Mouse (Mus musculus) layer of hippocampus, postnatal 10 days (tissue): ENCODE data around the gene Sema4d. TPM values are rescaled to one million over a fixed set of nuclear protein-coding genes. Genes with fewer than 3 reads are reported as not detected.
A peak's percentile ranks its signal among the peaks of the same experiment; 100 is the strongest.

Experiments
- DNase-seq, 2 experiments: peaks; one replicate each; pipeline ENCODE4 v3.0.0; 2021; ENCODE audit warnings: low spot score in 2 of 2
- total RNA-seq, 2 experiments: library from RNA; stranded (reverse); gene quantifications; 2 replicates each; pipeline ENCODE4 v1.2.3; 2021

Gene Sema4d
- total RNA-seq, 2 experiments from 2014 or later, result 85.2 to 96.2 TPM

DNA sequence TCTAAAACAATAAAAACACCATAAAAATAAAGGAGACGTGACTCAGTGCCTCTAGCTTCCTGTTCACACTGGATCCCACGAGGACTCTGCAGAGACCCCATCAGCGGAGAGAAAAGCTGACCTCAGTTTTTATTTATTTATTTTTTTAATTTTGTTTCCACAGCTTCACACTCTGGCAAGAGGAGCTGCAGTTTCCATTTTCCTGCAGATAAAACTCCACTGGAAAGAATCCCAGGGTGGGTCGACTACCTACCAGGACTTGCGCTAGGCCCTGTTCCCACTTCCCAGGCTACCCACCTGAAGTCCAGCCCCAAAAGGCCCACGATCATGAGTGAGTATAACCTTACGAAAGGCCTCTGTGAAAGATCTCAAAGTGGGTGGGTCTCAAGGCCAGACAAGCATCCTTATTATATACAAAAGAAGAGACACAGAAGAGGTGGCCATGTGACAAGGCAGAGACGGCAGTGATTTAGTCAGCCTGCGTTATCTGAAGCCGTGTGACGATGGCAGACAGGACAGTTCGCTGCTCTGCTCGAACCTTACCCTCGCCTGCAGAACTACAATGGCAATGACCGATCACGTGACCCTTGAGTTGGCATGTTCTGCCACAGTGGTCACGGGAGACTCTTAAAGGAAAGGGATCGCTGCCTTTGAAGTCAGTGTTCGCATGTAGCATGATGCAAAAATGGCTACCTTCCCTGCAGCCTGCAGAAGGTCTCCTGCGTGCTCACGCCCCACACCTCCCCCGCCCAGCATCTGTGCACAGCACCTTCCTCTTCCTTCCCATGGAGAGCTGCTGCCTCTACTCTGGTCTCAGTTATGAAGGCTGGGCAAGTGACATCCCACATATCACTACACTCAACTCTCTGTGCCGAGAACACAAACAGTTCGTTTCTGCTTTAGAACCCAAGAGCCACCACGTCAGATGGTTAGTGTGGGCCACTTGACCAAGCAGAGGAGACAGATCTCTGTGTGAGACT, 14.3 kb downstream of the Sema4d start:
- DNase-seq, result no peak

DNA sequence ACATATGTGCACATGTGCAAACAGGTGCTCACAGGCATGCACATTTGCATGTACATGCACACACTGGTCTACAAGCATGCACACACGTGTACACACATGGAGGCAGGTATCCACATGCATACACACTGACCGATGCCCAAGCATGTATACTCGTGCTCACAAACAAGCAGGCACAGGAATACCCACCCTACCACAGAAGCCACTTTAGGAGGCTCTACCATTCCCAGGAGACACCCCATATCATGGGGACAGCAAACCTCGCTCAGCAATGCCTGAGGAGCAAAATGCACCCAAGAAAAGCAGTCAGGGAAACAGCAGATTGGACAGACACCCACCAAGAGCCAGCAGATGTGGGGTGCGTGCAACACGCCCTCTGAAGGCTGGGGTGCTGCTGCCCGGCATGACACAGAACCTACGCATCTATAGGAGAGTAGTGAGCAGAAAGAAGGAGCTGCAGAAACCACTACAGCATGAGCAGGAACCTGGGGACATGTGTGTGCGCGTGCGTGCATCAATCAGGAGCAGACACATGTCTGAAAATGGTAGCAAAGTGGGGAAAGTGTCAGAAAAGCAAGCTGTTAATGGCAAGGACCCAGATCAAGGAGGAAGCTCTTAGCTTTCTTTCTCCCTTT, 15.1 kb downstream of the Sema4d start:
- DNase-seq, result peak in 1 of 2 experiments; percentile 39

DNA sequence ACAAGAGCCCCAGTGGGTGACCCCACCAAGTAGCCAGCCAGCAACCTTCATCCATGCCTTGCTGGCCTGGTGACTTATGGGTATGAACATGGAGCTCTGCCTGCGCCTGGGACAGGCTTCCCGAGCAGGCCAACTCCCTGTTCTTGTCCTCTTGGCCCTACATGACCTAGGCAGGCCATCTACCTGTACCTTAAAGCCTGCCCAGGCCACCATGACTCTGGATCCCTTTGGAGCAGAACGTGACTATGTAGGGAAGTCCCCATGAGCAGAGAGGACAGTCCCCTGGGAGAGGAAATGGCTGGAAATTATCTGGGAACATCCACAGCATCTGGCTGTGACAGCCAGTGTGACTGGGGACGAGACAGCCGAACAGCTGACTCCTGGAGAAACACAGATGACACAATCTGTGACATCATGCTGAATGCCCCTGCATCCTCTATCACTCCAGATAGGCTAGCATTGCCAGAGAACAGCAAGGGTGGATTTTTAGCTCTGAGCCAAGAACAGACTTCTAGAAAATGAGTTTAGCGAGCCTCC, 15.7 kb downstream of the Sema4d start:
- DNase-seq, result peak in 1 of 2 experiments; percentile 49

DNA sequence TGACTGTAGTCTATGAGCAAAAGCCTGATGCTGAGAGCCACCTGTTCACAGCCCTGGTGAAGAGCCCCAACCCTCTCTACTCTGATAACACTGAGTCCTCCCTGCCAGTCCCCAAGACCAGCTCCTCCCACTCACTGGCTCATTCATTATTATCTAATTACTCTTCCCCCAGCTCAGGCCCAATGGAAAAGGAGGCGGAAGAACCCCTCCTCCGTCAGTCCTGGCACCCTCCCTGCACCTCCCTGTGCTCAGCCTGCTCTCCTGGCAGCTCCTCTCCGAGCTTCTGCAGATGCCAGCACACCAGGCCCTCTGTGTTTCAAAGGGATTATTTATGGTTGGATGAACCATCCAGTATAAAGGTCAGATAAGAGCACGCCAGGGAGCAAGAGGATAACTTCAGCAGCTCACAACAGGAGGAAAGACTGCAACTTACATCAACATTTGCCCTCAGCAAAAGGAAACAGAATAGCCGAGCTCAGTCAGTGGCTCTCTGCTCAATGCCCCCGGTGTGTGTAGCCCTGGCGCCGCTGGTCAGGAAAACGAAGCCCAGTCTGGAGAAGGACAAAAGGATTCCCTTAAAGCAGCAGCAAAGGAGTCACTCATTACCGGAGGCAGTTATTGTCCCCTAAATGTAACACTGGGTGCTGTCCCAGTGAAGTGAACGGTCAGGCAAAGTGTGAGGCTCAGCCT, 16.4 kb downstream of the Sema4d start:
- peak; percentile 80 to 86 for DNase-seq

DNA sequence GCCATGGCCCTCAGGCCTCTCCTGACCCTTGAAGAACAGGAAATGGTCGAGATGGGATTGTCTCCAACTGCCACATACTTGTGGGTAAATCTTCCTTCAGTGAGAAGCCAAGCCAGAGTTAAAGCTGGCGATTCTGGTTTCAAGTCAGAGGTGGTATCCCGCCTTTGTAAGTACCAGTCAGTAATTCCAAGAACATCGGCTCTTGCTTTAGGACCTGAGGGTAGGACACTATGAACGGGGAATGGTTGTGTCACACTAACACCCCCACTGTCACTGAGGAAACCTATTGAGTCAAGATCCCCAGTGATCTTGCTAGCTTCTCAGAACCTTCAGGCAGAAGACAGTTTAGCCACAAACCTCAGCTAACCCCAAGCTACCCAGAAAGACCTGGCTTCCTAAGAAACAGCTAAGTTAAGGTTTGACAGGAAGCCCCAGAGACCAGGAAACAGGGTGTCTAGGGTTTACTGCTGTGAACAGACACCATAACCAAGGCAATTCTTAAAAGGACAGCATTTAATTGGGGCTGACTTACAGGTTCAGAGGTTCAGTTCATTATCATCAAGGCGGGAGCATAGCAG, 17.3 kb downstream of the Sema4d start:
- DNase-seq, result no peak

DNA sequence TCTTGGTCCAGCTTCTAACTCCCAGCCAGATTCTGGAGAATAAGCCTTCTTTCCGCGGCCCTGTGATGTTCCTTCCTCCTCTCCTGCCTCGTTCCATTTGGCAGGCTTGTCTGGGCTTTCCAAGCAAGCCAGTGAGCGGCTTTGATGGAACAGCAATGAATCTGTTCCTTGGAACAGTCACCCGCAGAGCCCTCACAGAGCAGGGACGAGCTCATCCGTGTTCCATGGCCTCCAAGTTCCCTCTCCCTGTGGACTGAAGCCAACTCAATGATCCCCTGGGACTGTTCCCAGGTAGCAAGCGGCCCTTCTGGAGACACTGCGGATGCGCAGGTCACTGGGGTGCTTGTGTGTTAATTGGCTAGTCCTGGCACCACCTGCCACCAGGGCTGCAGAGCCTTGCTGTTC, 21.7 kb downstream of the Sema4d start:
- DNase-seq, result peak in 1 of 2 experiments; percentile 66

DNA sequence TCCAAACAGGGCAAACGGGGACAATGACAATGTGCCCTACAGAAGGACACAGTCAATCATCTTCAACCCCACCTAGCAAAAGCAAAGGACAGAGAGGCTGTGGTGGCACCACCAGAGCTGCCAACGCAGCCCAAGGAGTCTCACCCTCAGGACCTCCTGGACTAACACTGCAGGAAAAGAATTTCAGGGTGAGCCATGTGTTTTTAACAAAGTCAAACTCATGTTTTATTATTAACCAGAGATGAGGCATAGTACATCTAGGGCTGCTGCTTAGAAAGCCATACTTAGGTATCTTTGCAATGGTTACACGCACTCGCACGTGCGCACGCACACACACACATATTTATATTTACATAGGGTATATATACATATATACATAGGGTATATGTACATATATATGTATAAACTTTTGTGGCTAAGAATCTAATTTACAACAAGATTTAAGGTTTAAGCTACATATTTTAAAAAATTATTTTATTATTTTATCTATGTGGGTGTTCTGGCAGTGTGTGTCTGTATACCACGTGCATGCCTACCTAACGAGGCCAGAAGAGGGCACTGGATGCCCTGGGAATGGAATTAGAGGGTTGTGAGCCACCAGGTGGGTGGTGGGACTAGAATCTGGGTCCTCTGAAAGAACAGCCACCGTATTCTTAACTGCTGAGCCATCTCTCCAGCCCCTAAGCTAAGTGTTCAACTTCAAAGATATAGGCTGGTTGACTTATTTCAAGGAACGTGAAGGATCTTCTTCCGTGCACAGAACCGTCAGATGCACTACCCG, 22.7 kb downstream of the Sema4d start:
- no peak for DNase-seq

DNA sequence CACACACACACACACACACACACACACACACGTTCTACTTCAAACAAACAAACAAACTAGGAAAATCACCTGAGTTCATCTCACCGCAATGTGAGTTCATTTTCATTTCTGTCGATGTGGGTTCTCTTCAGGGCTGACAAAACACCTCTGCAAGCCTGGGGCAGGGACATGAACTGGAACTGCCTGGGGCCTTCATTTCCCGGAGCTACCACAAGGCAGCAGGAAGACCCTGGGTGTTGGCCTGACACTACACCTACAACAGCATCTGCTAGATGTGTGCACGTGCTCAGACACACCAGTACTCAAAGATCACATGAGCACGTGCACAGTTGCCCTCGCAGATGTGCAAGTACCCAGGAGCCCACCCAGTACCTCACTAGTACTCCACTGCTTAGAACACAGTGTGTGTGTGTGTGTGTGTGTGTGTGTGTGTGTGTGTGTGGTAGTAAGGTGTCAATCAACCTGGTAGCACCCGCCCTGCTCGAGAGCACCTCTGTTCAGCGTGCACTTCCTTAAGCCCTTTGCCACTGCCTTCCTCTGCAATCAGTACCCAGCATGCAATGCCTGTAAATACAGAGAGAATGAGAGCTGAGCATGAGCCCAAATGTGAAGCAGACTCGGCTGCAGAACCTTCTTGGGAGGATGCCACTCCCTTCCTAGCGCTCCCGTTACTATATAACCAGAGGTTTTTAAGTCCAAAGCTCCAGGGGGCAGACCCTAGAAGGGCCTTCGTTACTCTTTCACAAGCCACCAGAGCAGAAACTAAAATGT, 25.4 kb downstream of the Sema4d start:
- DNase-seq, result no peak

DNA sequence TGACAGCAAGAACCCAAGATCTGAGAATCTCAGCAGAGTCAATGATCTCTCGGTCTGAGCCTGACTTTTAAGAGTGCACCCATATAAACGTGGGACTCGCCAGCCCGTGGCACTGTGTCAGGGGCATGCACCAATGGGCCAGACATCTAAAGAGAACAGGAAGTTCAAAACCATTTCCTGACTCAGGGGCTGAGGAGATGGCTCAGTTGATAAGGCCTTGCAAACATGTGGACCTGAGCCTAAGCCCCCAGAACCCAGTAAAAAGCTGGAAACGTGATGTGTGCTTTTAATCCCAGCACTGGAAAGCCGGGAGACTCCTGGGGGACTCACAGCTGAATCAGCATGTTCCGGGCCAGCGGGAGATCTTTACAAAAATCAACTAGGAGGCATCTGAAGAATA, 26.0 kb downstream of the Sema4d start:
- DNase-seq, result no peak

DNA sequence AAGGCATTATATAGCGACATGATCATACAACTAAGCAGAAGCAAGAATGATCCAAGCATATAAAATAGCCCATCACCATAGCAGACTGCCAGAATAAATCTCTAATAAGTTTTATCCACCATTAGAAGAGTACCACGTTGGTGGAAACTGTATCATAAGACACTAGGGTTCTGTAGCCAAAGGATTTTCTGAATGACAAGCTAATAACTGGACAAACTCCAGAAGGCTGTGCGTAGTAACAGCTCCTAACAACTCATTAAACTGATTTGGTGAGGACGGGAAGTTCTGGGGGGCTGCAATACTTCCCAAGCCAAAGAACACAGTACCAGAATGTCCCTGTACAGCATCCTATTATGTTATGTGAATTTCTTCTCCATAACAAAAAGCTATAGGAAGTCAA, 26.8 kb downstream of the Sema4d start:
- no peak for DNase-seq

DNA sequence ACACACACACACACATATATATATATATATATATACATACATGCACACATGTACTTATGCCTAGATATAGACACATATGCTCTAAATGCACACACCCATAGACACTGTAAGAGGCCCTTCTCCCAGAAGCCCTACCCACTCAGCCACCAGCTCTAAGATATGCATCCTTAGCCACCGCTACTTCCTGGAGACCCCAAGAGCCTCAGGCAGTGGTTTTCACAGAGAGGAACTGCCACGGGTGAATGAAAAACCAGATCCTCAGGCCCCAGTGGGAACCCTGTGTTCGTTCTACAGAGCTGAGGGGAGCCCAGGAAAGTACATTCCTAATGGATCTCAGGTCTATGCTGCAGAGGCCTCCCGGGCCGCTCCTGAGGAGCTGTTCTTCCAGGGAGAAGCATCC, 28.2 kb downstream of the Sema4d start:
- no peak for DNase-seq

DNA sequence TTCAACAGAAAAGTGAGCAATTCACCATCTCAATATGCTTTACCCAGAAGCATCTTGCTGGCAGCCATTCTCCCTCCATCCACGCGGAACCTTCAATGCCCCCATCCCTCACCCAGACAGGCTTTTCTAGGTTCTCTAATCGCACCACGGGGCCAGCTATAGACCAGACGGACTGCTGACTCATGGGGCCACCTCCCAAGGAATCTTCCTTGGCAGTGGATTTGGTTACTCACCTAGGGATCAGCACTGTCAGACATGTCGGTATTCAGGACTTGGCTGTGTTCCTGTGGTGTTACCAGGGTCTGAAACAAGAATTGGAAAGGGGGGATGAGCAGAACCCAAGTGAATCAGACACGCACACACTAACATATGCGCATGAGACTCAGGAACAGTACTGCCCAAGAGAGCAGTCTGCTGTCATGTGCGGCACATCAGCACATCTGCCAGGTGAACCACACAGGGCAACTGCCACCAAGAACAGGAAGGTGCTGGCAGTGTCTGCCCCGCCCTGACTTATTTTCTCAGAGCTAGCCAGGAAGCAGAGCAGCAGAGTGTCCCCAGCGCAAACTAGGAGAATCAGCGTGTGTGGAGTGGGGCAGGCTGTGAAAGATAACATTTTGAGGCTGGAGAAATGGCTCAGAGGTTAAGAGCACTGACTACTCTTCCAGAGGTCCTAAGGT, 30.4 kb downstream of the Sema4d start:
- DNase-seq, result no peak

DNA sequence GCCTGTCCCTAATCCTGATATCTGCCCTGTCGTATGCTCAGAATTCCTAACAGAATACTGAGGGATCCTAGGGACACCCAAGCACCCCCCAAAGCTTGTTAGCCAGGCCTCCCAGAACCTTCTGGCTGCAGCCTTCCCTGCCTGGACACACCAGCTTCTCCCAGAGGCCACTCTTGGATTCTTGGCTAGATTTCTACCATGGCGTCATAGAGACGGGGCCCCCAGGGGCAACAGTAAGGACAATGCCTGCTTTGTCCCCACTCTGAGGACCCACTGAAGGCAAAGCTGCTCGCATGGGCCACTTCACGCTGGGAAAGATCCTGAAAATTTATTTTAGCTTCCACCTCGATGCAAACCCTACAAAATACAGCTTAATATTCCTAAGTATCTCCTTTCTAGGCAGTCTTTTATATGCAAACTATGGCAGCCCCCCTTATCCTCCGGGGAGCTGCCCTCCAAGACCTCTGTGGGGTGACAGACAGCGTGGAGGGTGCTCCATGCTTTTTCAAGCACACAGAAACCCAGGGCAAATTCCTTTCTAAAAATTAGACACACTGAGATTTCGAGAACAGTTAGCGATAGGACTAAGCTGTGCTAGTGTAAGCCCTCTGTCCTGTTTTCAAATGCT, 32.2 kb downstream of the Sema4d start:
- peak; percentile 60 to 63 for DNase-seq

DNA sequence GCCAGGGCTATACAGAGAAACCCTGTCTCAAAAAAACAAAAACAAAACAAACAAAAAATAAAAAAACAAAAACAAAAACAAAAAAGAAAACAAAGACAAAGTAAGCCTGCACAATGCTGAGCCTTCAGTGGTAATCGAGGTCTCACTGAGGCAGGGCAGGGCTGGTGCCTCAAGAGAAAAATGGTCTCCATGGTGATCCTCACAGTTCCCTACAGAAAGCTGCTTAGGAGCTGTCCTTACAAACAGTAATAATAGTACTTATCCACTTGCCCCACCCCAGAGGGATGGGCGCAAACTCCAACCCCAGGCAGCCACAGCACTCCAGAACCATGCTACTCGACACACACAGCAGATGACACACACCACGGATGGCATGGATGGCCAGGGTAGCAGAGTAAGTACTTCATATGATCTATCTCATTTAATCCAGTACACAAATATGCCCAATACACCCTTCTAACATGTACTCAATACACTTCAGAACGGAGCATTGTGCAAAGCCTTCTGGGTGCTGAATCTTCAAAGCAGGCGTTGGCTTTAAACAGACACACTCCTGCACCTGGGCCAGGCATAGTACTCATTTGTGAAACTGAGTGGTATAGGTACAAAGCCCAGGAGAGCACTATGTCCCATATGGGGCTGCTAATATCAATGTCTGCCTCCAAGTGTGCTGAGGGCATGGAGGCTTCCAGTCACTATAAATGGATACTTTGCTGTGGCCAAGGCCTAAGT, 34.1 kb downstream of the Sema4d start:
- no peak for DNase-seq

DNA sequence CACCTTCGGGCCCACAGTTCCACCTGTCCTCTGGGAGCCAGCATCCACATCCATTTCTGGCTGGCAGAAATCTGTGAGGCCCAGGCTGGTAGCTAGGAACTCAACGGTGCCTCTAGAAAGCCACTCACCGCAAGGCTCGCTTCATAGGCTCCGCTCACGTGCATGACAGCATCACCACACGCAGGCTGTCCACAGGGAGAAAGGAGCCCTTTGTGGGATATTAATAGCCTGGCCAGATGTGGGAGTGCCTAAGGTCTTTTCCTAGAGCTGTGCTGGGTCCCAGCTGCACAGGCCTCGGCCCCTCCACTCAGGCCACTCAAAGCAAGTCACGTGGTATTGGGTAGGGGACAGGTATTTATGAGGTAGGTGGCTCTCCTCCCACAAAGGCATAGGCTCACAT, 35.1 kb downstream of the Sema4d start:
- no peak for DNase-seq

DNA sequence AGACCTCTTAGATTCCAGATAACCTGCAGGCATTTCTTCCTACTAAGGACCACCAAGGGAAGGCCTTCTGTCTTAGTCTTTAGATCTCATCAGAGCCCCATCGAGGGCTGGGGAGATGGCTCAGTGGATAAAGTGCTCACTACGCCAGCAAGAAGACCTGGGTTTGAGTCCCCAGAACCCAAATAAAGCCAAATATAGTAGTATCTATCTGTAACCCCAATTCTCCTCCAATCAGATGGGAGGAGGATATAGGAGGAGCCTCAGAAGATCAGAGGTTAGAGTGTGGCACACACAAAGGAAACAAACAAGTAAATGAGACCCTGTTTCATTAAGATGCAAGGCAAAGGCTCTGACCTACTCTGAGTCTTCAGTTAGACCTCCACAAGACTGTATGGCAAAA, 36.4 kb downstream of the Sema4d start:
- DNase-seq, result no peak

DNA sequence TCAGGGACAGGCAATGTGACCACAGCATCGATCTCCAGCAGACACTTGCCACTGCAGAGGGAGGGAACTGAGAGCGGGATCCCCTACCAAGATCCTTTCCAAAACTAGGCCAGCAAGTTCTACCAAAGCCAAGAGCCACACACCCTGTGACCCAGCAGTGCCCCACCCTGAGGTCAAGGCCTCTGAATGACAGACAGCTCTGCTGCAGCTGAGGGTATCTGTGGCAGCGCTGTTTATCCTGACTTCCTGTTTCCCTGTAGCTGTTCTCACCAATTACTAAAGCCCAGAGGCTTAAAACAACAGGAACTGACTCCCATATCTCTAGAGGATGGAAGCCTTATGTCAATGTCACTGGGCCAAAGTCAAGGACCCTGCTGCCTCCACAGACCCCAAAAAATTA, 37.0 kb downstream of the Sema4d start:
- no peak for DNase-seq

DNA sequence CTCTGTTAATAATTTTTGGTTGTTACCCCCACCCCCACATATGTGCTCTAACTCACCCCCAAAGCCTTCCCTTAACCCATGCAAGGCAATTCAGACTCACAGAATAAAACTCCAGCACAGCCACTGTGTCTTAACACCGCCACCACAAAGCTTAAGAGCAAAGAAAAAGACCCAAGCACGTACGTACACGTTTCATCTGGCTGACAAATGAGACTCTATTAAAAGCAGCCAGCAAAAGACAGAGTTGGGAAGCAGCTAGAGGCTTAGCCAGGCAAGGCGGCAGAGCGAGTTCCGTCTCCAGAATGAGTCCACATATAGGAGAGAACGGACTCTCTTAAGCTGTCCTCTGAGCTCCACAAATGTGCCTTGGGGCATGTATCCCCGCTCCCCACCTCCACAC, 37.5 kb downstream of the Sema4d start:
- no peak for DNase-seq
